Mouse (Mus musculus) MEL (cell line): ENCODE measurements around the gene Slit1. TPM values are rescaled to one million over a fixed set of nuclear protein-coding genes. Genes with fewer than 3 reads are reported as not detected.

Experiments
- DNase-seq: peaks from one replicate; pipeline ENCODE4 v3.0.0; 2011; ENCODE audit warnings: low read depth, low spot score
- H3K27ac ChIP-seq: 2 replicates; pipeline ENCODE4 v1.5.1; 2012; ENCODE audit warnings: low read depth, mild to moderate bottlenecking, control low read depth, low read length, moderate library complexity; ENCODE audit not compliant: control insufficient read depth
- H3K27me3 ChIP-seq, 2 experiments: fragments of 150-350 bp in 1 of 2; sonication (generic) in 1 of 2; 2 replicates each; pipeline ENCODE4 v1.6.1; 2012; ENCODE audit warnings: low read length in 2 of 2, mild to moderate bottlenecking in 2 of 2, improper control_type of control experiment in 1 of 2, moderate library complexity in 1 of 2; ENCODE audit not compliant: insufficient read depth in 2 of 2, control insufficient read depth in 1 of 2
- H3K36me3 ChIP-seq, 2 experiments: 2 replicates each; pipeline ENCODE4 v1.6.1; 2012 to 2014; ENCODE audit warnings: low read length in 2 of 2, improper control_type of control experiment in 1 of 2, inconsistent platforms in 1 of 2, mild to moderate bottlenecking in 1 of 2; ENCODE audit not compliant: insufficient read depth in 2 of 2, control insufficient read depth in 1 of 2
- H3K4me1 ChIP-seq, 2 experiments: fragments of 150-350 bp in 1 of 2; sonication (generic) in 1 of 2; 2 replicates each; pipeline ENCODE4 v1.6.1; 2012; ENCODE audit warnings: low read length in 2 of 2, improper control_type of control experiment in 1 of 2, mild to moderate bottlenecking in 1 of 2; ENCODE audit not compliant: insufficient read depth in 2 of 2, control insufficient read depth in 1 of 2
- H3K4me3 ChIP-seq, 2 experiments: fragments of 150-350 bp in 1 of 2; sonication (generic) in 1 of 2; 2 replicates each; pipeline ENCODE4 v1.5.1; 2012; ENCODE audit warnings: low read depth in 2 of 2, low read length in 2 of 2, mild to moderate bottlenecking in 2 of 2, moderate library complexity in 2 of 2, control low read depth in 1 of 2, improper control_type of control experiment in 1 of 2; ENCODE audit not compliant: control insufficient read depth in 1 of 2, insufficient read depth in 1 of 2
- H3K79me2 ChIP-seq: 2 replicates; pipeline ENCODE4 v1.6.1; 2012; ENCODE audit warnings: mild to moderate bottlenecking, low read length, moderate library complexity; ENCODE audit not compliant: control insufficient read depth, poor library complexity, insufficient read depth
- H3K9ac ChIP-seq: 2 replicates; pipeline ENCODE4 v1.6.1; 2012; ENCODE audit warnings: low read depth, mild to moderate bottlenecking, control low read depth, low read length, moderate library complexity; ENCODE audit not compliant: control insufficient read depth, poor library complexity, severe bottlenecking
- H3K9me3 ChIP-seq: fragments of 150-350 bp; sonication (generic); replicated peaks from 2 replicates; pipeline ENCODE4 v1.6.1; 2012; ENCODE audit warnings: mild to moderate bottlenecking, low read length, improper control_type of control experiment, moderate library complexity; ENCODE audit not compliant: insufficient read depth
- BHLHE40 ChIP-seq: IDR thresholded peaks from 2 replicates; pipeline ENCODE4 v1.6.1; 2012; ENCODE audit warnings: low read depth, mild to moderate bottlenecking, inconsistent platforms, low read length, improper control_type of control experiment, borderline replicate concordance
- CHD1 ChIP-seq: IDR thresholded peaks from 2 replicates; pipeline ENCODE4 v1.6.1; 2012; ENCODE audit warnings: low read depth, mild to moderate bottlenecking, inconsistent platforms, low read length, improper control_type of control experiment
- CTCF ChIP-seq, 3 experiments: IDR thresholded peaks in 2 of 3; conservative IDR thresholded peaks in 1 of 3; 2 replicates each; pipeline ENCODE4 v1.5.1; 2011 to 2012; ENCODE audit warnings: low read length in 3 of 3, low read depth in 2 of 3, mild to moderate bottlenecking in 2 of 3, improper control_type of control experiment in 1 of 3, inconsistent platforms in 1 of 3, mixed read lengths in 1 of 3, moderate library complexity in 1 of 3; ENCODE audit not compliant: control insufficient read depth in 1 of 3, insufficient read depth in 1 of 3, poor library complexity in 1 of 3, severe bottlenecking in 1 of 3
- EP300 ChIP-seq, 2 experiments: IDR thresholded peaks; 2 replicates each; pipeline ENCODE4 v1.6.1; 2011; ENCODE audit warnings: improper control_type of control experiment in 2 of 2, low read length in 2 of 2, low read depth in 1 of 2, mild to moderate bottlenecking in 1 of 2
- ETS1 ChIP-seq: IDR thresholded peaks from 2 replicates; pipeline ENCODE4 v1.6.1; 2012; ENCODE audit warnings: low read depth, mild to moderate bottlenecking, inconsistent platforms, low read length, improper control_type of control experiment, moderate library complexity
- GABPA ChIP-seq: IDR thresholded peaks from 2 replicates; pipeline ENCODE4 v1.6.1; 2012; ENCODE audit warnings: low read depth, mild to moderate bottlenecking, inconsistent platforms, low read length, improper control_type of control experiment, moderate library complexity
- GATA1 ChIP-seq: IDR thresholded peaks from 2 replicates; pipeline ENCODE4 v1.6.1; 2011; ENCODE audit warnings: low read depth, low read length, improper control_type of control experiment
- MAX ChIP-seq: IDR thresholded peaks from 2 replicates; pipeline ENCODE4 v1.6.1; 2011; ENCODE audit warnings: low read length, improper control_type of control experiment
- MAZ ChIP-seq: IDR thresholded peaks from 2 replicates; pipeline ENCODE4 v1.6.1; 2012; ENCODE audit warnings: low read depth, mild to moderate bottlenecking, inconsistent platforms, low read length, improper control_type of control experiment
- MEF2A ChIP-seq: IDR thresholded peaks from 2 replicates; pipeline ENCODE4 v1.6.1; 2014; ENCODE audit warnings: low read depth, mild to moderate bottlenecking, inconsistent platforms, low read length, improper control_type of control experiment; ENCODE audit not compliant: poor library complexity, insufficient replicate concordance, severe bottlenecking; ENCODE audit errors: extremely low read depth
- MXI1 ChIP-seq: IDR thresholded peaks from 2 replicates; pipeline ENCODE4 v1.6.1; 2011; ENCODE audit warnings: mild to moderate bottlenecking, low read depth, low read length, improper control_type of control experiment
- MYC ChIP-seq: IDR thresholded peaks from 2 replicates; pipeline ENCODE4 v1.6.1; 2011; ENCODE audit warnings: low read depth, mild to moderate bottlenecking, low read length, improper control_type of control experiment, moderate library complexity
- NELFE ChIP-seq: IDR thresholded peaks from 2 replicates; pipeline ENCODE4 v1.6.1; 2011; ENCODE audit warnings: low read depth, low read length, improper control_type of control experiment
- POLR2A ChIP-seq, 2 experiments: IDR thresholded peaks; 2 replicates each; pipeline ENCODE4 v1.6.1; 2011 to 2012; ENCODE audit warnings: low read length in 2 of 2, mild to moderate bottlenecking in 2 of 2, control low read depth in 1 of 2, improper control_type of control experiment in 1 of 2, low read depth in 1 of 2, moderate library complexity in 1 of 2; ENCODE audit not compliant: control insufficient read depth in 1 of 2, insufficient read depth in 1 of 2, poor library complexity in 1 of 2
- POLR2AphosphoS2 ChIP-seq: IDR thresholded peaks from 2 replicates; pipeline ENCODE4 v1.6.1; 2011; ENCODE audit warnings: low read length, improper control_type of control experiment
- RAD21 ChIP-seq: IDR thresholded peaks from 2 replicates; pipeline ENCODE4 v1.6.1; 2011; ENCODE audit warnings: mild to moderate bottlenecking, low read depth, low read length, improper control_type of control experiment
- SIN3A ChIP-seq: IDR thresholded peaks from 2 replicates; pipeline ENCODE4 v1.6.1; 2012; ENCODE audit warnings: low read length, improper control_type of control experiment, inconsistent platforms
- SMC3 ChIP-seq: IDR thresholded peaks from 2 replicates; pipeline ENCODE4 v1.6.1; 2011; ENCODE audit warnings: low read depth, low read length, improper control_type of control experiment
- TAL1 ChIP-seq: IDR thresholded peaks from 2 replicates; pipeline ENCODE4 v1.6.1; 2012; ENCODE audit warnings: mild to moderate bottlenecking, inconsistent platforms, low read length, moderate library complexity, mixed read lengths
- UBTF ChIP-seq: IDR thresholded peaks from 2 replicates; pipeline ENCODE4 v1.6.1; 2012; ENCODE audit warnings: low read depth, mild to moderate bottlenecking, inconsistent platforms, low read length, improper control_type of control experiment, moderate library complexity, borderline replicate concordance; ENCODE audit not compliant: insufficient read depth
- ZKSCAN1 ChIP-seq: IDR thresholded peaks from 2 replicates; pipeline ENCODE4 v1.6.1; 2012; ENCODE audit warnings: low read depth, mild to moderate bottlenecking, inconsistent platforms, low read length, improper control_type of control experiment, moderate library complexity
- ZMIZ1 ChIP-seq: IDR thresholded peaks from 2 replicates; pipeline ENCODE4 v1.6.1; 2012; ENCODE audit warnings: low read depth, mild to moderate bottlenecking, inconsistent platforms, low read length, improper control_type of control experiment, moderate library complexity
- polyA plus RNA-seq, 2 experiments: library from polyadenylated mRNA; stranded (reverse) in 1 of 2; unstranded in 1 of 2; fragments of >175 nt in 1 of 2; fragments of >200 nt in 1 of 2; gene quantifications; 2 replicates each; pipeline versions ENCODE4 v1.2.1 to v1.2.4; 2012; ENCODE audit warnings: low replicate concordance in 2 of 2, low read depth in 1 of 2; ENCODE audit not compliant: insufficient read length in 2 of 2, insufficient read depth in 1 of 2, missing spikeins in 1 of 2
- total RNA-seq: library from RNA; depleted of rRNA; stranded (reverse); fragments of 300-350 nt; gene quantifications from 2 replicates; pipeline ENCODE4 v1.2.3, GENCODE M21; 2012

The Slit1 gene
- total and polyA plus RNA-seq, 3 experiments, result 0.04 TPM; not detected in 1

GRCm38 (mm10) chr19:41759765-41760164 is 16.3 kb upstream of the Slit1 start:
- Histone ChIP-seq H3K27ac (no peak overlapping the region), H3K27me3 (no peaks in the 10 kb centered on the region), H3K4me3 (no peak overlapping the region), H3K79me2 (no peaks in the 10 kb centered on the region), H3K9me3 (no peaks in the 10 kb centered on the region), H3K36me3 (no peaks in the 10 kb centered on the region), H3K4me1 (peaks cover 0 to 3% of the 10 kb centered on the region in 2 experiments; a peak in 1 of 4 replicates), H3K9ac (no peak overlapping the region)
- no peak for DNase-seq
- TF ChIP-seq SMC3 (peak; percentile 23; the same call in 1 of the 2 replicates), SIN3A (no peak), RAD21 (peak; percentile 18), CTCF (IDR thresholded peaks at IDR 0.05 in 2 of 3, conservative IDR thresholded peaks at IDR 0.05 in 1 of 3; ENCODE audit: control insufficient read depth in 1 of 3, insufficient read depth in 1 of 3, low read depth in 2 of 3, low read length in 3 of 3, poor library complexity in 1 of 3, severe bottlenecking in 1 of 3) (peak in 1 of 3 experiments; percentile 24; a peak in 1 of 6 replicates)

GRCm38 (mm10) chr19:41759270-41759669 is 15.8 kb upstream of the Slit1 start:
- Histone ChIP-seq H3K9ac (no peak overlapping the region), H3K27ac (no peak overlapping the region), H3K79me2 (no peaks in the 10 kb centered on the region), H3K36me3 (no peaks in the 10 kb centered on the region), H3K9me3 (no peaks in the 10 kb centered on the region), H3K27me3 (no peaks in the 10 kb centered on the region), H3K4me1 (peaks cover 0 to 3% of the 10 kb centered on the region in 2 experiments; a peak in 1 of 4 replicates), H3K4me3 (no peak overlapping the region)
- DNase-seq, result no peak
- no peak for TF ChIP-seq TAL1
- no peak for TF ChIP-seq ETS1
- TF ChIP-seq MXI1, result no peak
- no peak for TF ChIP-seq ZKSCAN1
- TF ChIP-seq POLR2AphosphoS2, result no peak
- no peak for TF ChIP-seq POLR2A (IDR thresholded peaks at IDR 0.05; ENCODE audit: control insufficient read depth in 1 of 2, insufficient read depth in 1 of 2, low read depth in 1 of 2, low read length in 2 of 2, poor library complexity in 1 of 2)
- TF ChIP-seq GABPA, result no peak
- TF ChIP-seq ZMIZ1, result no peak

- Histone ChIP-seq H3K36me3 (no peaks in the 10 kb centered on the region), H3K79me2 (no peaks in the 10 kb centered on the region), H3K27ac (no peak overlapping the region), H3K4me1 (no peaks in the 10 kb centered on the region), H3K9ac (no peak overlapping the region), H3K4me3 (no peak overlapping the region), H3K27me3 (no peaks in the 10 kb centered on the region; a peak in 1 of 4 replicates), H3K9me3 (no peaks in the 10 kb centered on the region)
- no peak for DNase-seq
- no peak for TF ChIP-seq MEF2A
- TF ChIP-seq GABPA, result no peak
- no peak for TF ChIP-seq ETS1
- no peak for TF ChIP-seq EP300 (IDR thresholded peaks at IDR 0.05; ENCODE audit: low read depth in 1 of 2, low read length in 2 of 2)
- TF ChIP-seq CHD1, result no peak
- TF ChIP-seq CTCF (IDR thresholded peaks at IDR 0.05 in 2 of 3, conservative IDR thresholded peaks at IDR 0.05 in 1 of 3; ENCODE audit: control insufficient read depth in 1 of 3, insufficient read depth in 1 of 3, low read depth in 2 of 3, low read length in 3 of 3, poor library complexity in 1 of 3, severe bottlenecking in 1 of 3), result no peak
- no peak for TF ChIP-seq NELFE
- no peak for TF ChIP-seq MAZ
- no peak for TF ChIP-seq POLR2AphosphoS2
- no peak for TF ChIP-seq MYC
- no peak for TF ChIP-seq SIN3A
- no peak for TF ChIP-seq GATA1
- no peak for TF ChIP-seq MAX
- TF ChIP-seq BHLHE40, result no peak
- TF ChIP-seq UBTF, result no peak
Observed at GRCm38 (mm10) chr19:41754760-41755159, 11.3 kb upstream of the Slit1 start.
